Mouse (Mus musculus) lung, embryonic 14.5 days (tissue): ENCODE measurements around the gene Btnl2. TPM values are rescaled to one million over a fixed set of nuclear protein-coding genes. Genes with fewer than 3 reads are reported as not detected.

Source experiments
- ATAC-seq: fragments of 200-750 bp; cut with Nextera tagmentation; 2 replicates; pipeline ENCODE4 v1.8.0; 2017; ENCODE audit warnings: mild to moderate bottlenecking, moderate TSS enrichment, moderate library complexity; ENCODE audit not compliant: insufficient read depth
- DNase-seq: peaks from one replicate; pipeline ENCODE4 v3.0.0-alpha.2; 2015
- H3K27ac ChIP-seq: fragments of 300-500 bp; sonication (generic); 2 replicates; pipeline ENCODE4 v1.5.1; 2014; ENCODE audit warnings: low read depth, mild to moderate bottlenecking, moderate library complexity
- H3K27me3 ChIP-seq: fragments of 300-500 bp; sonication (generic); 2 replicates; pipeline ENCODE4 v1.6.1; 2014; ENCODE audit warnings: low read length, control low read depth; ENCODE audit not compliant: insufficient read depth
- H3K36me3 ChIP-seq: fragments of 300-500 bp; sonication (generic); 2 replicates; pipeline ENCODE4 v1.6.1; 2014; ENCODE audit warnings: control low read depth; ENCODE audit not compliant: insufficient read depth
- H3K4me1 ChIP-seq: fragments of 300-500 bp; sonication (generic); 2 replicates; pipeline ENCODE4 v1.6.1; 2014; ENCODE audit warnings: antibody characterized with exemption, control low read depth; ENCODE audit not compliant: insufficient read depth
- H3K4me2 ChIP-seq: fragments of 300-500 bp; sonication (generic); 2 replicates; pipeline ENCODE4 v1.6.1; 2014; ENCODE audit warnings: mild to moderate bottlenecking
- H3K4me3 ChIP-seq: fragments of 300-500 bp; sonication (generic); 2 replicates; pipeline ENCODE4 v1.5.1; 2014; ENCODE audit warnings: low read depth, low read length
- H3K9ac ChIP-seq: fragments of 300-500 bp; sonication (generic); 2 replicates; pipeline ENCODE4 v1.6.1; 2014
- H3K9me3 ChIP-seq: fragments of 300-500 bp; sonication (generic); 2 replicates; pipeline ENCODE4 v1.6.1; 2016; ENCODE audit warnings: low read depth, low read length, control low read depth
- CTCF ChIP-seq: IDR thresholded peaks from 2 replicates; pipeline ENCODE4 v1.5.1; 2016; ENCODE audit warnings: antibody characterized with exemption, low read depth
- WGBS: fragments of 180-500 bp; shearing (Covaris S2); extraction: QIAGEN DNeasy Blood & Tissue Kit; methylation state at CpG from one replicate; pipeline ENCODE4 v1.1.7; 2014; 5-methylcytosine and 5-hydroxymethylcytosine counted together
- polyA plus RNA-seq: library from polyadenylated mRNA; unstranded; fragments of >200 nt; fragmentation: Nextera tagmentation; extraction: Ambion mirVana; gene quantifications from 2 replicates; pipeline ENCODE4 v1.2.1, GENCODE M21; 2014

Btnl2 gene
- polyA plus RNA-seq, 1 experiment from 2014 or later = 0.07 TPM

DNA sequence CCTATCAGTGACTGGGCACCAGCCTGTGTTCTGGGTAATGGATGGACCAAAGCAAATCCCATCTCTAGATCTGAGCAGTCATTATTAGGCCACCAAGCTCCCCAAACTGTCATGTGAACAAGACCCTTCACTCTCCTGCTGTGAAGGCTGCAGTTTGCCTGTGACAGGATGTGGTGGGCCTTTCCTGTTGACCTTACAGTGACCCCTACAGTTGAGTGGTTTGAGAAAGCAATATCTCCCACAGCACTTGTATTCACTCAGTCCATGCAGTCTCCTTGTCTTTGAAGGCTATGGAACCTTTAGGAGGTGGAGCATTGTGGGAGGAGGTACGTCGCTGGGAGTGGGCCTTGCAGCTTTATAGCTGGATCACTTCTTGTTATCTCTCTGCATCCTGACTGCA, 24.8 kb upstream of the Btnl2 start:
- DNase-seq = no peak
- H3K27me3 ChIP-seq = no peaks in the 10 kb centered on the region
- H3K4me1 ChIP-seq = no peaks in the 10 kb centered on the region
- no peaks in the 10 kb centered on the region for H3K36me3 ChIP-seq
- H3K4me2 ChIP-seq = no peak overlapping the region
- no peak for ATAC-seq
- H3K9me3 ChIP-seq = no peaks in the 10 kb centered on the region
- H3K4me3 ChIP-seq = no peak overlapping the region
- H3K9ac ChIP-seq = no peak overlapping the region
- WGBS = 54% methylated on average over 2 of the region's 2 CpGs
- TF ChIP-seq CTCF = no peak
- no peak overlapping the region for H3K27ac ChIP-seq

DNA sequence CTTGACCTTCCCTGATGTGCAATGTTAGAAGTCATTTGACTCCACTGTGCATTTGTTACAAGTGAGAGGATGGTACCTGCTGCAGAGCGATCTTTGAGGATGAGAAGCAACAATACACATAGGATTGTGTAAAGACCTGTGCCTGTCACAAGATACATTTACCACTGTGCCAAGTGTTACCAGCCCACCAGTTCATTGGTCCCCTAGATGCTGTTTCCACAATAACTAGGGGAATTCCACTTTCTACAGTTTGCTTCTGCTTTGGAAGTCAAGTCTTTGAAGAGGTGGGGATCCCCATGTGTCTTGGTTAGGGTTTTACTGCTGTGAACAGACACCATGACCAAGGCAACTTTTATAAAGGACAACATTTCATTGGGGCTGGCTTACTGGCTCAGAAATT, 23.4 kb upstream of the Btnl2 start:
- Histone ChIP-seq H3K4me2 (no peak overlapping the region), H3K9me3 (no peaks in the 10 kb centered on the region), H3K36me3 (no peaks in the 10 kb centered on the region), H3K4me3 (no peak overlapping the region), H3K27me3 (no peaks in the 10 kb centered on the region), H3K9ac (no peak overlapping the region), H3K4me1 (no peaks in the 10 kb centered on the region), H3K27ac (no peak overlapping the region)
- 89% methylated on average over 1 of the region's 1 CpGs for WGBS
- no peak for TF ChIP-seq CTCF
- DNase-seq (no peak), ATAC-seq (no peak)

DNA sequence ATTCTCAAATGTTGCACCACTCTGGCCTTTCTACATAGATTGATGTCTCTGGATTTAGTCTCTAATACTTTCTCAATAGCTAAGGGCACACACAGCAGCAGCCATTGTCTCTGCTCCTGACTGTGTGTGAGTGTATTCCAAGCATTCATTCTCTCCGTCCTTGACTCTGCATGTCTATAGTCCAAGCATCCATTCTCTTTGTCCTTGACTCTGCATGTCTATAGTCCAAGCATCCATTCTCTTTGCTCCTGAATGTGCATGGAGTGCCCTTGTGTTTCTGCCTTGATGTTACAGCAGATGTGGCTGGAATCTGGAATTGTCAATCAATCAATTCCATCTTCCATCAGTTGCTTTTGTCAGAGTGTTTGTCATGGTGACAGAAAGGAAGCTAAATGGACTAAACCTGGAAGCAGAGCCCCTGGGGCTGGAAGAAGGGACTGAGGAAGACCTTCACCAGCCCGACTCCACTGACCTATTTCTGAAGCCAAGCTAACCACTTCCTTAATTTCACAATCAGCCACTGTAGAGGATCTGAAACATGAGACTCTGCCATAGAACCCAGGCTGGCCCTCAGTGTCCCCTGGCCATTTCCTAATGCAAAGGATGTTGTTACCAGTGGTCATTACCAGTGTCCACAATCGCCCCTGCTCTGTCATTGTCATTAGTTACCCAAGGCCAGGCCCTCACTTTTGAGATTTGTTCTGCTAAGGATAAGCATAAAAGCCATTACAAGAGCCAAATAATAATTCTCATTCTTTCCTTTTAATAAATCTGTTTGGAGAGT, 13.8 kb upstream of the Btnl2 start:
- Histone ChIP-seq H3K4me1 (no peaks in the 10 kb centered on the region), H3K27ac (no peak overlapping the region), H3K4me3 (no peak overlapping the region), H3K9me3 (no peaks in the 10 kb centered on the region), H3K4me2 (no peak overlapping the region), H3K27me3 (no peaks in the 10 kb centered on the region), H3K9ac (no peak overlapping the region), H3K36me3 (no peaks in the 10 kb centered on the region)
- no peak for ATAC-seq
- WGBS = 57% methylated on average over 3 of the region's 3 CpGs
- no peak for TF ChIP-seq CTCF
- DNase-seq = peak; percentile 2

DNA sequence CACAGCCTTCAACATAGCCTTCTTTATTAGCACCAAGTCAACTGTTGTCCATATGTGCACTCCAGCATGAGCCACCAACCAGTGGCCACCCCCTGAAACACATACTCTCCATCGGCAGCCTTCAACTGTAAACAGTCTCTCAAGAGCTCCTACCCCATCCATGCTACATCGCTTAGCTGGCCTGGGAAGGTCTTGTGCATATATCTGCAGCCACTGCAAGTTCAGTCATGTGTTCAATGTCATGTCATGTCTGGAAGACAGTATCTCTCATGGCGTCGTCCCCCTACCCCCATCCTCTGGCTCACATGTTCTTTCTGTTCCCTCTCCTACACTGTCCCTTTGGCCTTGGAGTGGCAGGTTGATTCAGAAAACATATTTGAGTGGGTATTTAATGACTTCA, 9.7 kb upstream of the Btnl2 start:
- 89% methylated on average over 4 of the region's 4 CpGs for WGBS
- DNase-seq = no peak
- Histone ChIP-seq H3K36me3 (no peaks in the 10 kb centered on the region), H3K9me3 (no peaks in the 10 kb centered on the region), H3K4me3 (no peak overlapping the region), H3K4me1 (no peaks in the 10 kb centered on the region), H3K27ac (no peak overlapping the region), H3K4me2 (no peak overlapping the region), H3K27me3 (no peaks in the 10 kb centered on the region), H3K9ac (no peak overlapping the region)
- TF ChIP-seq CTCF = no peak
- no peak for ATAC-seq

DNA sequence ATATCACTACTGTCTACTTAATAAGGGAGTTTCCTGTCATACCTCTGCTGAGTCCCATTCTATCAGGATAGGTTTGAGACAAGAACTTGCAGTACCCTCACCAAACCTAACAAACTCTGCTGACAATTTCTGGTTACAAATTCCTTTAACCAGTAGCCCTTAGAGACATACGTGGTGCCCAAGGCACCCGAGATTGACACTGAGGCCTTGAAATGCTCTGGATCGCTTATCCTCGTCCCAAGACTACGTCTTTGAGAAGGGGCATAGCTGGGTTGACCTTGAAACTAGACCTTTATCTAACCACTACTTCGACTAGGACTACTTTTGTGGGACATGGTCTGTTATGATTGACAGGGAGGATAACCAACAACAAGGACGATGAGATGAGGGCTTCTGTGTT, 9.1 kb upstream of the Btnl2 start:
- no peak for ATAC-seq
- no peak overlapping the region for H3K27ac ChIP-seq
- H3K4me2 ChIP-seq = no peak overlapping the region
- WGBS = 85% methylated on average over 7 of the region's 7 CpGs
- H3K36me3 ChIP-seq = no peaks in the 10 kb centered on the region
- no peak overlapping the region for H3K9ac ChIP-seq
- H3K4me3 ChIP-seq = no peak overlapping the region
- no peak for TF ChIP-seq CTCF
- H3K9me3 ChIP-seq = no peaks in the 10 kb centered on the region
- no peaks in the 10 kb centered on the region for H3K4me1 ChIP-seq
- no peaks in the 10 kb centered on the region for H3K27me3 ChIP-seq
- DNase-seq = no peak

DNA sequence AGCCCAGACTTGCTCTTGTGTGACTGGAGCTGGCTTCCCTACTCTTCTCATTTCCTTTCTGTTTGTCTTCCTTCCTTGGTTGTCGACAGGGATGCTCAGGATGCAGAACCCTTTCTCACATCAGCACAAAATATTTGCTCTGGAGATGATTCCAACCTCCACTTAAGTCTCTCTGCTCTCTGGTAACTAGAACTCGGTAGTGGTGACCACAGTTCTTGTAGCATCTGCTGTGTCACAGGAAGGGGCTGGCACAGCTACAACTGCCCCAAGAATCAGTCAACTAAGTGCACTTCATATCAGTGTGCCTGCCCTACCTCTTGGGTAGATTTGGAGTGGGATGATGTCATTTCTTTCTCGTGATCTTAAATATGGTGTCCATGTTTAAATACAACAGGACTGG, 8.6 kb upstream of the Btnl2 start:
- H3K9me3 ChIP-seq = no peaks in the 10 kb centered on the region
- 67% methylated on average over 3 of the region's 3 CpGs for WGBS
- H3K27me3 ChIP-seq = no peaks in the 10 kb centered on the region
- H3K36me3 ChIP-seq = no peaks in the 10 kb centered on the region
- no peak overlapping the region for H3K27ac ChIP-seq
- H3K4me2 ChIP-seq = no peak overlapping the region
- no peak for DNase-seq
- H3K4me1 ChIP-seq = no peaks in the 10 kb centered on the region
- no peak overlapping the region for H3K9ac ChIP-seq
- ATAC-seq = no peak
- H3K4me3 ChIP-seq = no peak overlapping the region
- no peak for TF ChIP-seq CTCF

DNA sequence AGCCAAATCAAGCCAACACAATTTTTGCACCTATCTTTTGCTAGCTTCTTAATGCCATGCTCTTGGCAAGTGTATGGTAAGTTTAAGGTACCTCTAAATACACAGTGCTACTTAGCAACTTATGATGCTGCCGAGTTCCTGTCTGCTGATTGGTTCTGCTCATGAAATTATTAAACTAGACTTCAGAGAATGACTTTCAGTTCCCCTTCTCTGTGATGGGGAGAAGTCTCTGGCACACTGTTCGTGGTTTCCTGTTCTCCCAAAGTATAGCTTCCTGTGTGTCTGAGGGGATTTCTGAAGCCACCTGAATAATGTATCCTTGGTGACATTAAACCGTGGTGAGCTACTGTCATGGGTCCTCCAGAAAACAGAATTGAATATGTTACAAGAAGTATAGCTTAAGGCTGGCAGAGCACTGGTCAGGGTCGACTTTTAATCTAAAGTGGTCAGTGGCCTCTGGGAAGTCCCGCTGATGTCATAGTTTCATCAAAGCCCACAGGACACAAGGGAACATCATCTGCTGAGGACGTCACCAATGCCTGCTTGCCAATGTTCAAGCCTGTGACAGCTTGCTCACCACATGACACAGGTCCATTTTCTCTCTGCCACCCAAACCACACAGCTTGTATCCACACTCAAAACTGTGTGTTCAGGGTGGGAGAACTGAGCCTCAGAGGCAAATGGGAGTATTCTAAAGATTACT, 6.9 kb upstream of the Btnl2 start:
- Histone ChIP-seq H3K27me3 (no peaks in the 10 kb centered on the region), H3K4me3 (no peak overlapping the region), H3K27ac (no peak overlapping the region), H3K4me2 (no peak overlapping the region), H3K4me1 (no peaks in the 10 kb centered on the region), H3K9ac (no peak overlapping the region), H3K36me3 (no peaks in the 10 kb centered on the region), H3K9me3 (no peaks in the 10 kb centered on the region)
- ATAC-seq (no peak), DNase-seq (peak; percentile 70)
- TF ChIP-seq CTCF = no peak
- 59% methylated on average over 6 of the region's 6 CpGs for WGBS
